Mouse (Mus musculus): ENCODE results near the gene Ncoa7.

Gene Ncoa7

DNA sequence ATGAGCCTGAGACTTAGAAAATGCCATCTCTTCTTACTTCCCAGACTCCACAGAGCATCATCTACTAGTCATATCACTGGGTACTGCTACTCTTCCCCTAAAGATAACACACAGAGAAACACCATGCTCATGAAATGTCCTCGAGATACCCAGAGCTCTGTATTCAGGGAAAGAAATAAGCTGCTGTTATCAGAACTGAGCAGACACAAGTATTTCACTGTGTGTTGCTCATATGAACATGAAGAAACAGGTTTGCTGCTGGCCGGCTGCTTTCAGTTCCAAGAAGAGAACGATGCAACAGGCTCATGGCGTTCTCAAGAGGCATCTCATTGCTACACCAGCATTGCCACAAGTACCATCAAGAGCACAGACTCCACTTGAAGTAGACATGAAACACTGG lies 53.3 kb downstream of the Ncoa7 start:
- no peak for DNase-seq (ENCODE audit: low read depth in 1 of 2, low spot score in 2 of 2)

DNA sequence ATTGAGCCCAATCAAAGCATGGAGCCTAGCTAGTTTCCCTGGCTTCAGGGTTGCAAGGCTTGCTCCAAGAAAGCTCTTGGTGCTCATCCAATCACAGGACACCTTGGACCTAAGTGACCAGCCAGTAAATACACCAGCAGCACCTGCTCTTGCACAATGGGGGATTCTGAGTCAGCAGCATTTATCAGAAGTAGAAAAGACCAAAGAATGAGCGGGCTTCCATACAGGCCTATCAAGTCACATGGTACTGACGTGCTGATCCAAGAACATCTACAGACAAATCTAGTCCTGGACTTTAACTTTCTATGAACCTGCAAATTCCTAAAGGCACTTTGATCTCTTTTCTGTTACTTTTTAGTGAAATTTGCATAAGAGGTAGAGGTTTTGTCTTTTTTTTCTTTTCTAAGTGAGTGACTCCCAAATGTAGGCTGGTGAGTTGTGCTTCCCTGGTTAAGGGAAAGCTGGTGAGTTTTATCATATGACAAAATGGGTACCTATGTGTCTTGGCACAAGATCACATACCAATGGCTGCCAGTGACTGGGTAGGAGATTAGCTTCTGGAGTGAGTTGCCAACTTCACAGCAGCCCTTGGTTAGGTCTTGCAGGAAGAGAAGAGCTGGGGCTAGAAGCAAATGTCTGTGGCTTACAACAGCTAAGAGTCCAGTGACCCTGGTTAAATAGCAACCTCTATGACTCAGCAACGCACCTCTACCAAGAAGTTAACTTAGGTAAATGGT lies 57.7 kb downstream of the Ncoa7 start:
- no peak for DNase-seq (ENCODE audit: low read depth in 1 of 2, low spot score in 2 of 2)

DNA sequence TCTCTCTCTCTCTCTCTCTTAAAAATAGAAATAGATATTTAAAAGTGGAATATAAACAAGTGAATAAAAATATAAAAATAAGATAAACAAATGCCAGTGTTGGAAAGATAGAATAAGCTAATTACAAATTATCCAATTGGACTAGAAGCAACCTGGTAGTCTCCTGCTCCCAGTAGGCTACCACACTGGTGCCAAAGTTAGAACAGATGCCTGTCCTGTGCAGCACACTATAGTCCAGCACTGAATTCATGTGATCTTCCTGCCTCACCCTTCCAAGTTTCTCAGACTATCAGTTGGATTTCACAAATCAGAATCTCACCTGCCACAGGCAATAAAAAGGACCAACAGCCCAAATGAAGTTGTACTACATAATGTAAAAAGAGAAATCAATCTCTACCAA lies 59.9 kb downstream of the Ncoa7 start:
- DNase-seq (ENCODE audit: low read depth in 1 of 2, low spot score in 2 of 2): no peak

DNA sequence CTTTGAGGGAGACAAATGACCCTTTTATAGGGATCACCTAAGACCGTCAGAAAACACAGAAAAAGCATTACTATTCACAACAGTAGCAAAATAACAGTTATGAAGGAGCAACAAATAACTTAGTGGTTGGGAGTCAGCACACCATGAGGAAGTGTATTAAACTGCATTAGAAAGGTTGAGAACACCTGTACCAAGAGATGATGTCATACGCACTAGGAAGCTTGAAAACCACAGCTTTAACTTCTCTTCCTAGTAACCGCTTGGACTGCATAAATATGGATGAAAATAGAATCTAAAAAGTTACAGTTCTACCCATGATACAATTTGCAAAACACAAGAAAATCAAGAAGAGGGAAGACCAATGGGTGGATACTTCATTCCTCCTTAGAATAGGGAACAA lies 64.7 kb downstream of the Ncoa7 start:
- DNase-seq (ENCODE audit: low read depth in 1 of 2, low spot score in 2 of 2): no peak

DNA sequence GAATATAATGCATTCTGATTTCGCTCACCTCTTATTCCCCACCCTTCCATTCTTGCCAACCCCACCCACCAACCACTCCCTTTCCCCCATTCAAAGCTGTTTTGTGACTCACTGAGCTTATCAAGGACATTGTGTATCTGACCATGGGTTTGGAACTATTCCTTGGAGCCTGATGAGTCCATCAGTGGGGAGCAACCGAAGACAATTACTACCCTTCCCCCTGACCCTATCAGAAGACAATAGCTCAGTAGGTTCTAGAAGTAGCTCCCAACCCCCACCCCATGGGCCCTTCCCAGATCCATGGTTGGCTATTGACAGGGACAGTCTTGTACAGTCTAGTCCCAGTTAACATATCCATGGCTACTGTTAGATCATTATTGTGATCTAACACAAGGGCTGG lies 65.8 kb downstream of the Ncoa7 start:
- DNase-seq (ENCODE audit: low read depth in 1 of 2, low spot score in 2 of 2): no peak

DNA sequence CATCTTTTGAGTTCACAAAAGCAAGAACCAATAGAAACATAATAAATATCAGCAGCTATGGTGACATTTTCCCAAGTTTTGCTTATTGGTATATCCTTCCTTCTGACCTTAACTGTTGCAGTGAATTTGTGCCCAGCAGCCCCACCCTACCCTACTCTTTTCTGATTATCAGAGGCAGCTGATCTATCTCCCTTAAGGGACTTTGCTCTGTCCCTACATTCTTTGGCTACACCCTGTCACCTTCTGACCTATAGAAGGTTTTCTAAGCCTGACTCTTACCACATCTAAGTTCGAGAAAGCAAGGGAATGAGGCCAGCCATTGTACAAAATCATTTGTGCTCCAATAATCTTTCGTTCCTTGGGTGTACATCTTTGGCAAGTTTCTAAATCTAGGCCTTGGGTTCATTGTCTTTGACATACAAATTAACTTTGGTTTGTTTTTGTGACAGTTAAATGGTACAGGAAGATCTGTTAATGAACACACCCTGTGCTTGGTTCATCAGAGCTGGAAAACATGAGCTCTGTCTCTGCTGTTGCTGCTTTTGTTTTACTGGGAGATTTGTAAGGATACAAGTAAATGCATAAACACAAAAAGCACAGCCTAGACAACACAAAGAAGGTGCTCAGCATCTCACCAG lies 69.9 kb downstream of the Ncoa7 start:
- no peak for DNase-seq (ENCODE audit: low read depth in 1 of 2, low spot score in 2 of 2)

DNA sequence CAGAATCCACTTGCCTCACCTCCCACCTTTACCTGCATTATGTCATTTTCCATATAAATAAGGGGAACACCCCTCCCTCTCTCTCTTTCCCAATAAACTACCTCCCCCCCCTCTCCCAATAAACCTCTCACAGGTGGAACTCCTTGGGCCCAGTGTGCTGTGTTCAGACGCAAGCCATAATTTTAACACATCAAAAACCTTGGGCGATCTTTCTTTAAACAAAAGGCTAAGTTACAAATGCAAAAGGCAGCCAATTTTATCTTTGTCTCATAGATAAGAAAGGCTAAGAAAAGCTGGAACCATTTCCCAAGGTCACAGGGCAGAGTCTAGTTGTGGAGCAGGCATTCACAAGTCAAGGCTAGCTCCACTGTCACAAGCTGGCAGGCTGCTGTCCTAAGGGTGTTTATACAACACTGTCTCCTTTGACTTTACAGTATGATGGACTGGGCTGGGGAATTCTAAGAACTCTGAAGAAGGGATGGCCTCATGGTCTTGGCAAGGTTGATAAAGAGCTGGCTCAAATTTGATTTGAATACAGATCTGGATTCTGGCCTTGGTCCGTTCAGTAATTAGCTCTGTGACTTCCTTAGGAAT lies 71.7 kb downstream of the Ncoa7 start:
- no peak for DNase-seq (ENCODE audit: low read depth in 1 of 2, low spot score in 2 of 2)

DNA sequence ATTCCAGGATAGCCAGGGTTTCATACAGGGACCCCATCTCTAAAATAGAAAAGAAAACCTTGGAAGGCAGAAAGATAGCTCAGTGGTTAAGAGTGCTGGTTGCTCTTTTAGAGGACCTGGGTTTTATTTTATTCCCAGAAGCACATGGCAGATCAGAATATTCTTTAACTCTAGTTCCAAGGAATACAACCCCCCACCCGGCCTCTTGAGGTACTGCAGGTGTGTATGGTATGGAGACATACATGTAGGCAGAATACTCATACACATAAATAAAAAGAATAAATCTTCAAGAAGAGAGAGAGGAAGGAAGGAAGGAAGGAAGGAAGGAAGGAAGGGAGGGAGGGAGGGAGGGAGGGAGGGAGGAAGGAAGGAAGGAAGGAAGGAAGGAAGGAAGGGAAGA lies 72.3 kb downstream of the Ncoa7 start:
- no peak for DNase-seq (ENCODE audit: low read depth in 1 of 2, low spot score in 2 of 2)

DNA sequence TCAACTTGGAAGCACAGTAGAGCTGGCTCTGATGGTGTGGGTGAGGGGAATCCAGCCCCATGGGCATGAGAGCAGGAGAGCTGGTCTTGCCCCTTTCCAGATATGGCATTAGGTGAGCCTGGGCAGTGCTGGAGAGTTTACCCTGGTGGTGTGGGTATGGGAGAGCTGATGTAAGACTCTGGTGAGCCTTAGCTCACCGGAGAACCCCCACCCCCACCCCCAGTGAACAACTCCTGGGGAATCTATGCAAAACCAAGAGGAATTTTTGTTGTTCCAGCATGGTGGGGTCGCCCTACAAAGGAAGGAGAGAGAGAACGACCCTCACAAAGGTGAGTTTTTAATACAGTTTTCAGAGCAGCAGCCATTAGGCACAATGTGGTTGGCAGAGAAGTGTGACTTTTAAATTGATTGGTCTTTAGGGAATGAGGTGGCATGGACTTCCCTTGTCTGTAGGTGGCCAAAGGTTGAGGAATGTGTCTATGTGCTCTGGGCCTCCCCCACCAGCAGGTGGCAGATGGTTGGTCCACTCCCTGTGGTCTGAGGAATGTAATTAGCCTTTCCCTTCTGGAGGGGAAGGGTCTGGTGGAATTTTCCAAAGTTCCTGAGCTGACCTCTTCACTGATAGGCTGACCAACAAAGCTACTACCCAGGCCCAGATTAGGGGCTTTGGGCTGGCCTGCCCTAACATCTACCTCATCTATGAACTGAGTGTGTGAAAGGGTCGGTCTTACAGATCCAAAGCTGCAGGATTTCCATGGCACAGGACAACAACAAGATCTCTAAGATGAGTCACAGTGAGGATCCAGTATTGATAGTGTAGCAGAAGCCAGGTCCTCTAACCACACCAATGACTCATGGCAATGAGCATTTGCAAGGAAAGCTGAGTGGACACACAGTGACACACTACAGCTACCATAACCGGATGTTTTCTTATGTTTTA lies 73.7 kb downstream of the Ncoa7 start:
- no peak for DNase-seq (ENCODE audit: low read depth in 1 of 2, low spot score in 2 of 2)

DNA sequence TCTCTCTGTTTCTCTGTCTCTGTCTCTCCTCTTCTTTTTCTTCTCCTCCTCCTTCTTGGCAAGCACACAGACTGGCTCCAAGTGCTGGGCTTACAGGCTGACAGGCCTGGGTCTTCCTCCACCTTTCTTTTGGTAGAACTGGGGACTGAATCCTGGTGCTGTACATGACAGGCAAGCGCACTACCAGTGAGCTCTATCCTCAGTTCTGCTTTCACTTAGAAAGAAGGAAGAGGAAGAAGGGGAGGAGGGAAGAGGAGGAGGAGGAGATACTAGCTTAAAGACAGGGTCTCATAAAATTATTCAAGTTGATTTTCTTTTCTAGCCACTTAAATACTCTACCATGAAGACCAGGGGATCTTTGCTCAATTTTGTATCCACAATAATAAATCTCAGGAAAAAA lies 80.1 kb downstream of the Ncoa7 start:
- no peak for DNase-seq (ENCODE audit: low read depth in 1 of 2, low spot score in 2 of 2)

DNA sequence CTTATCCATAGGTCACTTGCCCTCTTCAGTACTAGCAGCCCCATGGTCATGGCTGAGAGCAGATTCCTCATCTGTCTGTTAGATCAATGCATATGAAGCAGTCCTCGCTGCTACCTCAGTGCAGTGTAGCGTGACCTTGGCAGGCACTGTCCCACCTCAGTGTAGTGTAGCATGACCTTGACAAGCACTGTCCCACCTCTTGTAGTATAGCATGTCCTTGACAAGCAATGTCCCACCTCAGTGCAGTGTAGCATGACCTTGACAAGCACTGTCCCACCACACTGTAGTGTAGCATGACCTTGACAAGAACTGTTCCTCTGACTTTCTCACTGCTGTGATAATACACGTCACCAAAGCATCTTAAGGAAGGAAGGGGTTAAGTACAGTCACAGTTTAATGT lies 82.6 kb downstream of the Ncoa7 start:
- DNase-seq (ENCODE audit: low read depth in 1 of 2, low spot score in 2 of 2): no peak

DNA sequence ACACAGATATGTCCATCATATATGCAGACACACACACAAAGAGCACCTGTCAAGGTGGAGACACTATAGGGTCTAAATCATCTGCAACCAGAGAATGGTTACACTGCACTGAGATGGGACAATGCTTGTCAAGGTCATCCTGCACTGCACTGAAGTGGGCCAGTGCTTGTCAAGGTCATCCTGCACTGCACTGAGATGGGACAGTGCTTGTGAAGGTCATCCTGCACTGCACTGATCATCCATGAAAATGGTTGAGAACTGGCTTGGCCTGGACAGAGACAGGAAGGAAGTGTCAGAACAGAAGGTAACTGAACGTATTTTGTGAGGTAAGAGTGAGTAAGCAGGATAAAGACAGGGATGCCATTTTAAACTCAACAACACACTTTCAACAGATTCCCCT lies 83.2 kb downstream of the Ncoa7 start:
- no peak for DNase-seq (ENCODE audit: low read depth in 1 of 2, low spot score in 2 of 2)

DNA sequence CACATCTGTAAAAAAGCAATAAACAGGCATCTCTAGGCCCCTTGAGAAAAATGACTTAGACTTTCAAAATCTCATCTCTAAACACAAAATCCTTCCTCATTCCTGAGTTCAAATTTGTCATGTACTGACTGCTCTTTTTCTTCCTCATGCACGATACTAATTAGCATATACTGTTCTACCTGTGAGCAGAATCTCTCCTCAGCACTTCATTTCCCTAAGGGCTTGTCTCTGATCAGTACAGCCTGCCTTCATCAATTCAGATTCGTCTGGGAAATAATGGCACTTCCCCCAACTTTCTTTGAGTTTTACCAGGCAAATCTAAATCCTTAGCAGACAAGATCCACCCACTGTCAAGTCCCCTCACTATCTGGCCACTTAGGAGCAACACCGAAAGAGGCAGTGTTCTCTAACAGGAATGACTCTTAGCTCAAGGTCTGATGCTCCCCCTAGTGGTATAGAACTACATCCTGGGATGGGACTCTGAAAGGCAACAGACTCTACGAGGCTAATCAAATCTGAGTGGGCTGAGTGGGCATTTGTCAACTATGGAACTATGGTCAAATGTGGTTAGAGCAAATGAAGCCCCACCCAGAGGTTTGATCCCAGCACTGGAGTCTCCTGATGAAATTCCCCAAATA lies 84.3 kb downstream of the Ncoa7 start:
- DNase-seq (ENCODE audit: low read depth in 1 of 2, low spot score in 2 of 2): peak in 1 of 2 experiments; percentile 1

DNA sequence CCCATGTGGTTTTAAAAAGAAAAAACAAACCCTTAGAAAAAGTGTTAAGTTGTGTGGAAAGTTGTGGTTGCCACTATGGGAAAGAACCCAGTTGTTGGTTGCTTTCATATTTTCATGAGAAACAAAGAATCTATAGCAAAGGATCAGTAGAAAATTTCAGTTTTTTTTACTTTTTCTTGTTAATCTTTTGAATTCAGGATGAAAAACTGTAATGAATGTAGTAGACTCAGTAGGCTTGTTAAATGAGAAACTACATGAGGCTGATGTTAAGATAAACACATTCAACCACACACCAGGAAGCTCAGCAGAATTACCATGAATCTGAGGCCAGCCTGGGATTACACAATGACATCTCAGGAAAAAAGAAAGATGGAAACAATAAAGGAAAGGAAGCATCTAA lies 87.0 kb downstream of the Ncoa7 start:
- no peak for DNase-seq (ENCODE audit: low read depth in 1 of 2, low spot score in 2 of 2)

DNA sequence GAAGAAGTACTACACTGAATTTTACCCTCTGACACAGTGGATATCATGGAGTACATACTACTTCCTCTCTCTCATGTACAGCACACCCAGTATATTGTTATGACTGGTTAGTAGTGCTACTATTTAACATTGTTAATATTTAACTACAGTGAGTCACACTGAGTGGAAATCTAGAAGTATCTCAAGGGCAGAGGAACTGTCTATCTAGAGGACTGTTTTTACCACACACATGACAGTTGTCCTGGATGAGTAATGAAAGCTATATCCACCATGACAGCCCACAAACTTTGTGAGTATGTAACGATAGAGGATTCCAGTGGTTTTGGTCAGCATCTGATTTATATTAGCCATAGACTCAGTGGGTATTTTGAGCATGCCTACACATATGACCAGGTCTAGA lies 90.6 kb downstream of the Ncoa7 start:
- DNase-seq (ENCODE audit: low read depth in 1 of 2, low spot score in 2 of 2): no peak

DNA sequence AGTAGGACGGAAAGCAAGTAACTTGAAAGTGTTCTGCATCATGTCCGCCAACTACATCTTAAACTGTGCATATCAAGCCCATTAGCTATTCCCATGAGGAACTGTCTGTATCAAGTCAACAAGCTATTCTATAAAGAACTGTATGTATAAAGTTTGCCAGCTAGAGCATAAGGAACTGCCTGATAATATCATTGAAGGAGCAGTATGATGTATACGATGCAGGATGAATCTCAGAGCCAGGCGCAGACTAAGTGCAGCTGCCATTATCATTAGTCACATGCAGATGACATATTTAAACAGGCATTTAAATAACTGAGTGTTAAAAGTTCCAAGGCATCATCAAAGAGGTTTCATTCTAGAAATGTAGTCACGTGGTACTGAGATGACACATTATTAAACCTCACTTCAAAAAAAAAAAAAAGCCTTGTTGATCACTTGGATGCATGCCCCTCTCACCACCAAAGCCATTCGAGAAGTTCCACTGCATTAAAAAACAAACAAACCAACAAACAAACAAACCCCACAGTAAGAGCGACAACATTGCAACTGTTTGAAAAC lies 93.2 kb downstream of the Ncoa7 start:
- no peak for DNase-seq (ENCODE audit: low read depth in 1 of 2, low spot score in 2 of 2)

DNA sequence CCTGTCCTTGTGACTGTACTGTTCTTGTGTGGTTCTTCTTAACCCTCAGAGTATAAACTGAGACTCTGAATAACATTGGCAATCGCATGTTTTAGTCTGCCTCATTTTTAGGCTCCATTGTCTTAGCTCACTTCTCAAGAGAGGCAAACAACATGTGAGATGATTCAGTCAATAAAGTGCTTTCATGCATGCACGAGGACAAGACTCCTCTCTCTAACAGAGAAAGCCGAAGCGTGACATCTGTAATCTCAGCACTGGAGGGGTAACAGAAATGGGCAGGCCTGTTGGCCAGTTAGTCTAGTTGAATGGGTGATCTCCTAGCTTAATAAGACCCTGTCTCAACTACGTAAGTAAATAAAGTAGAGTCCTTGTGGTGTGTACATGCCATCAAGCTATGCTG lies 95.1 kb downstream of the Ncoa7 start:
- no peak for DNase-seq (ENCODE audit: low read depth in 1 of 2, low spot score in 2 of 2)

DNA sequence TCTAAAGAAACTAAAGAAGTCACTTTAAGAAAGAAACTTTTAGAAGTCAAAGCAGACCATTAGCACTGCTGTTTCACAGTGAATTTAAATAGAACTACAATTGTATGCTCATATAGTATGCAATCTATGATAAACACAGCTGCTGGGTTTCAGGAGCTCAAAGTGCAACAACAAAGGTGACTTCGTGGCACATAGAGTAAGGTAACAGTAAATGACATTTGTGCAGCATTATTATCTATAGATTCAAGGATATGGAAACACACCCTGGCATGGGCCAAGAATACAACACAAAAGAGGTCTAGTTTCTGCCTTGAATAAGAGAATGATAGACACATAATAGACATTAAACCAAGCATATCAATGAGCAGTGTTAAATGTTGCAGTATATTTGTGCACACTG lies 100.5 kb downstream of the Ncoa7 start:
- DNase-seq (ENCODE audit: low read depth in 1 of 2, low spot score in 2 of 2): no peak

DNA sequence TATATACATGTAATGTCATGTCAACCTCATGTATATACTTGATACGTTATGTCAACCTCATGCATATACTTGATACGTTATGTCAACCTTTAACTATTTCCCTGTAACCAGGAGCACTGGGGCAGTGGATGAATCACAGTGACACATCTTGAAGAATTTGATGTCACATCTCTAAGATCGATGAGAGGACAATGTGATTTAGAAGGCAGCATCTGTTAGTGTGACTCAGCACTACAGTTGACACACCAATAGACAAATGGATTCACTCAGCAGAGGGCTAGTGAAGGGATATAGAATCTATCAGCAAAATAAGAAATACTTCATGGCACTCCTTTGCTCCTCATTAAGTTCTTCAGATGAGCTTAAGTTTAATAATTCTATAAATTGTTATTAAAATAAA lies 116.3 kb downstream of the Ncoa7 start:
- DNase-seq (ENCODE audit: low read depth in 1 of 2, low spot score in 2 of 2): no peak

DNA sequence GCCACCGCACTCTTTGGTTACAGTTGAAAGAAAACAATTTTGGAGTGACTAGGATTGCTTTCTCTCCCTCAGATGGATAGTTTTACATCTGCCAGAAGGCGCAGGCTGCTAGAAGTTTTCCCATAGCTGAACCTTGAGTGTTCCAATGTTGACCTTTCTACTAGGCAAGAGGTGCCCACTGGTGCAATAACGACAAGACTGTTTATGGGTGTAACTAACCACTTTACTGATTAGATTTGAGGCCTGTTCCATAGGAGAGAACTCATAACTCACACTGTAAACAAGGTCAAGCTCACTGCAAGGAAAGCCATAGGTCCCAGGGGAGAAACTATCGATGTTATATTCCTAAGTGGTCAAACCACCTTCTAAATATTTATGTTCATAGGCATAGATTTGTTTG lies 119.7 kb downstream of the Ncoa7 start:
- DNase-seq (ENCODE audit: low read depth in 1 of 2, low spot score in 2 of 2): no peak

DNA sequence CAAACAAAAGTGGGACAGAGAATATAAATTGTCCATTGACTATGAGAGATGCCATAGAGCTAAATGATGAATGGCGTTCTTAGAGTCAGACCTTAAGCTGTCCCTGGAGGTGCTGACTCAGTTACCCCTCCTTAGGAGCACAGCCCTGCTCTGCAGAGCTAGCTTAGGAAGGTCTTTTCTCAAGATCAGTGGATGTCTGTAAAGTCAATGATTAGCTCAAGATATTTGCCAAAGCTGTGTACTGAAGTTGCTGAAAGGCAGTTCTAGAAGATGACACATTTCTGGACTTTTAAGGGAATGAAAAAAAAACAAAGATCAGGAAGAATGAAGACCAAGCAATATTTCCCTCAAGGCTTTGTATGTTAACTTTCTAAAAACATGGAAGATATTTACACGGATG lies 123.4 kb downstream of the Ncoa7 start:
- no peak for DNase-seq (ENCODE audit: low read depth in 1 of 2, low spot score in 2 of 2)
